Mouse (Mus musculus): Measurements from ENCODE around the gene Rnase10.
"Not testable (repeated sequence)": the region's sequence is repeated elsewhere in the genome, so short reads cannot be mapped to it uniquely, and the experiment has no call there.

Rnase10 gene

DNA sequence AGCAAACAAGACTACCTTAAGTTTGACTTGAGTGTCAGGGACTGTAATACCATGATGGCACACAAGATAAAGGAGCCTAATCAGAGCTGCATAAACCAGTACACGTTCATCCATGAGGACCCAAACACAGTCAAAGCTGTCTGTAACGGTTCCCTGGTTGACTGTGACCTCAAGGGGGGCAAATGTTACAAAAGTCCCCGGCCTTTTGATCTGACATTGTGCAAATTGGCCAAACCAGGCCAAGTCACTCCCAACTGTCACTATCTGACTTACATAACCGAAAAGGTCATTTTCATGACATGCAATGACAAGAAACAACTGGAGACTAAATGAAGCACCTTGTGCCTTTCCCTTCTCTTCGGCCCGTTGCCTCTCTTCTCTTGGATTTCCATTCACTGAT lies 2.0 kb downstream of the Rnase10 start:
- DNase-seq (ENCODE audit: low spot score), result no peak

DNA sequence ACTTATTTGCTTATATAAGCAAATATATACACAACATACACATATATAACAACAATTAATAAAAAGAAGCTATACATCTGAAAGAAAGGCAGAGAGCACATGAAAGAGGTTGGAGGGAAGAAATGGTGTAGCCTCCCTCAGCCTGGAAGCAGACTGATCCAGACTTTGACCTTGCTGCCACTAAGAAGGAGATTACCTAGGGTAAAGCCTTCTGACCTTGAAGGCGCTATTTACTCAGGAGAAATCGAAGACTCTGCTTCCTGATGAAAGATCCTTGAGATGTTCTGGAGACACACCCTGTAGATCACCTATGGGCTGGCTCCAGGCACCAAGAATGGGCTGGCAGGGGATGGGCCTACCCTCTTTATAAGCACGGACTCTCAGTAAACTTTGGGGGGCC lies 7.2 kb downstream of the Rnase10 start:
- DNase-seq (ENCODE audit: low spot score), result not testable (repeated sequence)

GRCm38 (mm10) chr14:51015780-51016179 lies 8.2 kb downstream of the Rnase10 start:
- DNase-seq (ENCODE audit: low spot score), result no peak

DNA sequence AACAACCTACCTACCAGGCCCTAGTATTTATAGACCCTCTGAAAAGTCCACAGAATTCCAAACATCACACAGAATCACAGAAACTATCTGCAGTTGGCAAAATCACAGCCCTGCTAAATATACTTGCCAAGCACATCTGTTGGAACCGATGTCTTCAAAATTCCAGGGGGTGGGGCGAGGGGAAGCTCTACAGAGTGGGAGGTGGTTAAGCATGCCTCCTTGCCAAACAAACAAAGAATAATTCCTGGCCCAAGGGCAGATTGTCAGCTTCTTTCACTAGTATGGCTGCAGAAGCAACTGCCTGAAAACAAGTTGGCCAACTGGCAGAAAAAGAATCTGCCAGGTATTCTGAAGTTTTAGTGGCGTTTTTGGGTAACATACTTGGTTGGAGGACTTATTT lies 9.7 kb downstream of the Rnase10 start:
- no peak for DNase-seq (ENCODE audit: low spot score)

GRCm38 (mm10) chr14:51023457-51023856 lies 15.9 kb downstream of the Rnase10 start:
- no peak for DNase-seq (ENCODE audit: low spot score)

DNA sequence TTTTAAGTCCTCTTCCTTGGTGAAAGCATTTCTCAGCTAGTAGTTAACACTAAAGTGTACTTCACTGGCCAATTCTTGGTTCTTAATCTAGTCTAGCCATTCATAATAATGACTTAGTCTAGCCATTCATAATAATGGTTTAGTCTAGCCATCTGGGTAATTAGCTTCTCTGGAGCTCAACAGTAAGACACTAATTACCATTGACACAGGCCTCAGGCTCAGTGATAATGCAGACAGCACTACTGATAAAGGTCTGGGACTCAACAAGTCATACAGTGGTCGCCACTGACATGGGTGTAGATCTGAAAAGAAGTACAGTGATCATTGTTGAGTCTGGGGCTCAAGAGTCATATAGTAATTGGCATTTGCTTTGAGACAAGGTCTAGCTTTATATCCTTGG lies 17.3 kb downstream of the Rnase10 start:
- no peak for DNase-seq (ENCODE audit: low spot score)

DNA sequence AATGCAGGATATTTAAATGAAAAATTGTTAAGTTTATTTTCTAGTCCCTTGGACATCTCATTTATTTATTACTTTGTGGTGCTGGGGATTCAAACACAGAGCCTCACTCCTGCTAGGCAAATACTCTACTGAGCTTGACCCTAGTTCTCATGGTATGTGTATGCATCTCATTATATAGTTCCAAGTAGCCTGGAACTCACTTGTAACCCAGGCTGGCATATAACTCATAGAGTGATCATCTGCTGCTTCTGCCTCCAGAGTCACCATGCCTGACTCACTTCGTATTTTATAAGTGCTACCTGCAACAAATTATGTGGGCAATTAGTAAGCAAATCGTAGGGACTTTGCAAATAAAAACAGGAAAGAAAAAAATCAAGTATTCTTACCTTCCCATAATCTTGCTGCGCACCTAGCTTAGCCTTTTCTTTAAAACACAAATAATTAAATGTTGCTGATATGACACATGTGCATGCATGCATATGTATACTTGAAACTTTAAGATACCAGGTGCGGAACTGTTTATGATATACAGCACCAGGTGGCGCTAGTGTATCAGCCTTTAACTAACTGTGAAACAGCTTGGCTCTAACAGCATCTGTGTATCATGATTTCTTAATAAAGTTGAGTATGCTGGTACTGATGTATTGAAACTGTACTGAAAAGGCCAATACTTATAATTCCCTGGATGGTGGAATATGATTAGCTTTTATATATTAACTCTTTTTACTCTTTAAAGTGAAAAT lies 19.0 kb downstream of the Rnase10 start:
- peak; percentile 57 for DNase-seq (ENCODE audit: low spot score)

DNA sequence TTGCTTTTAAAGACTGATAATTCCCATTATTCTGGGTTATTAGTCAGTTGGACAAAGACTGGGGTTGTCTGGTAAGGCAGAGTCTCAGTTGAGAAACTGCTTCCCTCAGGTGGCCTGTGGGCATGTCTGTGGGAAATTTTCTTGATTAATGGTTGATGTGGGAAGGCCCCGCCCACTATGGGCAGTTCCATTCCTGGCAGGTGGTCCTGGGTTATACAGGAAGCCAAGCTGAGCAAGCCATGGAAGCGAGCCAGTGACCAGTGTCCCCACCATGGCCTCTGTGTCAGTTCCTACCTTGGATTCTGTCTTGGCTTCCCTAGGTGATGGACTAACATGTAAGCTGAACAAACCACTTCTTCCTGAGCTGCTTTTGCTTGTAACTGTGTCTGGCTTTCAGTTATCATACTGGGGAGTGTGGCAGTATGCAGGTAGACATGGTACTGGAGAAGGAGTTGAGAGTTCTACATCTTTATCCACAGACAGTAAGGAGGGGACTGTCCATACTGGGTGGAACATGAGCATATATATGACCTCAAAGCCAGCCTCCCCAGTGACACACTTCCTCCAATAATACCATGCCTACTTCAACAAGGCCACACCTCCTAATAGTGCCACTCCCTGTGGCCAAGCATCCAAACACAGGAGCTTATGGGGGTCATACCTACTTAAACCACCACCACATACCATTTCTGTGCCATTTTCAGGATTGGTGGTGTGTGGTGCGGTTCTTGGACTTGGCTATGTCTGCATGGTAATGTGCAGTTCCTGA lies 20.0 kb downstream of the Rnase10 start:
- DNase-seq (ENCODE audit: low spot score), result no peak

- no peak for DNase-seq (ENCODE audit: low spot score)
Measured at GRCm38 (mm10) chr14:51035206-51035605, 27.7 kb downstream of the Rnase10 start.

DNA sequence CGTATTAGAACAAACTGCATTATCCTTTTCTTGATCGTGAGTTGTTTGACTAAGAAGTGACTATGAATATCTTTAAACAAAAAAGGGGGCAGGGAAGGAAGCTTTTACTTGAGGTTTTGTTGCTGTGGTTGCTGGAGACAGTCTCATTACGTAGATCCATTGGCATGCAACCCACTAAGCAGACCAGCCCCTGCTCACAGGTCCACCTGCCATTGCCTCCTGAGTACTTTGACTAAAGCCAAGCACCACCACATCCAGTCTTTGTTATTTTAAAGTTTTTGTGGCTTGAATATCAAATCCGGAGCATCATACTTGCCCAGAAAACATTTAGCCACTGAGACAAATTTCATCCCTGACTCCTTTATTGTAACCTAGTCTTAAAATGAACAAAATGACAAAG lies 28.7 kb downstream of the Rnase10 start:
- no peak for DNase-seq (ENCODE audit: low spot score)

DNA sequence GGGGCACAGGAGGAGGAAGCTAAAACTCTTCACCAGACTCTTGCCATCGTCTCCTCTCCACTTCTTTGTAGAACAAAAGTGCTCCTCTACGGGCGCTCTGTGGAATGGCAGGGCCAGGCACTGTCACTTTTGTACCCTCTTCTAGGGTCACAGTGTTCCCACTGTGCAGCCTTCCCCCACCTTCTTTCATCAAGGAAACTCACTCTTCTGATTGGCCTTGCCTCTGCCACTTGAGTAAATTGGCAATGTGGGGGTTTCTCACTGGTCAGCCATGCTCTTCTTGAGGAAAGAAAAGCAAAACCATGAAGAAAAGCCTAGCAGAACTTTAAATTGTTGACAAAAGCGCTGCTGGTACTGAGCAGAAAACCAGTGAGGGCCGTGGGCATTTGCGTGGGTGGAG lies 34.2 kb downstream of the Rnase10 start, which contains the start of gene Rnase9:
Rnase9 (minus strand) TSS at position 101 of the 400 bp plus-strand sequence.
- DNase-seq (ENCODE audit: low spot score), result no peak

- no peak for DNase-seq (ENCODE audit: low spot score)
Measured at GRCm38 (mm10) chr14:51047846-51048245, 40.3 kb downstream of the Rnase10 start.

GRCm38 (mm10) chr14:51050063-51050462 lies 42.5 kb downstream of the Rnase10 start, which contains the start of gene Rnase11:
TSS of gene Rnase11 (minus strand) at chr14:51050163.
- no peak for DNase-seq (ENCODE audit: low spot score)

- DNase-seq (ENCODE audit: low spot score), result no peak
Measured at GRCm38 (mm10) chr14:51051941-51052340, 44.4 kb downstream of the Rnase10 start.

DNA sequence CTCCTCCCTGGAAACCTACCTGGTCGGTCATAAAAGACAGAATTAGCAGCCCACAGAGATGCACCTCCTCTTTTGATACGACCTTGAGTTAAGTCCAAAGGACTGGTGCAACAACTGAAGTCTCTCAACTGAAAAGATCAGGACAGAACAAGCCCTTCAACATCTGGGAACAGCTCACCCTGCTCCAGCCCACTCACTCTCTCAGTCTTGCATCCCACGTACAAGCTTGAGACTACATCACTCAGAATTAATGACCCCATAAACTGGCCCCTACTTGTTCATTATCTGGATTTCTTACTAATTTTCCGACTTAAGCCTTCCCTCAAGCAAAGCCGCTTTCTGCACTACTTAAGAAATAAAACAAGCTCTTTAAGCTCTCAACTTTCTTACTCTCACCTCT lies 45.6 kb downstream of the Rnase10 start:
- no peak for DNase-seq (ENCODE audit: low spot score)

GRCm38 (mm10) chr14:51054243-51055237 lies 47.0 kb downstream of the Rnase10 start:
- no peak for DNase-seq (ENCODE audit: low spot score)

- no peak for DNase-seq (ENCODE audit: low spot score)
Measured at GRCm38 (mm10) chr14:51057401-51057831, 49.9 kb downstream of the Rnase10 start, which contains the start of gene Rnase12. TSS of gene Rnase12 (minus strand) at chr14:51057661.
